In genomic region chr1:133071666-133072381, GRCm38 (mm10) we compare ENCODE assay signal across 8 mouse cellular contexts. TPM values are rescaled to one million over a fixed set of nuclear protein-coding genes. Genes with fewer than 3 reads are reported as not detected.
DNase-seq lines count a peak whose midpoint lies in the region; ATAC-seq lines count a peak whose summit lies in the region.

No protein-coding gene starts in this region.

- no peaks in the 10 kb centered on the region for H3K27me3 ChIP-seq in midbrain, embryonic 16.5 days (ENCODE audit: control insufficient read depth, insufficient read depth, low read depth, low read length)

- H3K9me3 ChIP-seq in midbrain, embryonic 16.5 days (replicated peaks; ENCODE audit: control insufficient read depth, low read length, poor library complexity, severe bottlenecking): no peaks in the 10 kb centered on the region

- H3K36me3 ChIP-seq in midbrain, embryonic 16.5 days (ENCODE audit: control insufficient read depth, insufficient read depth, low read length): peaks cover 12% of the 10 kb centered on the region

- no peak overlapping the region for H3K4me2 ChIP-seq in midbrain, embryonic 16.5 days (ENCODE audit: low read length)

- peak; percentile 71 to 76 for DNase-seq in heart, adult 18-20 months
- DNase-seq in heart, adult 8-10 months (ENCODE audit: low spot score): no peak
- DNase-seq in urinary bladder, postnatal 14 days (ENCODE audit: low spot score): peak; percentile 69
- no peak for DNase-seq in urinary bladder, adult 2 months (ENCODE audit: low spot score)
- peak; percentile 74 to 76 for DNase-seq in heart, postnatal 10 days
- no peak for DNase-seq in spleen, adult 18-20 months
- DNase-seq in ovary, adult 18-20 months (ENCODE audit: low spot score): no peak

- peaks cover 4% of the 10 kb centered on the region; the same call in 1 of the 2 replicates for H3K4me1 ChIP-seq in midbrain, embryonic 16.5 days (ENCODE audit: control insufficient read depth, insufficient read depth, low read length)

- no peak overlapping the region for H3K9ac ChIP-seq in midbrain, embryonic 16.5 days (ENCODE audit: low read depth, low read length)

- 63% methylated on average over 16 of the region's 16 CpGs for WGBS in midbrain, embryonic 16.5 days

- intact Hi-C loops in heart, postnatal 10 days (cut with DNase I): loop anchor here (5.0 kb wide), 1 partner anchor 2000 kb away; no protein-coding TSS in a partner anchor

- no peak for ATAC-seq in midbrain, embryonic 16.5 days

- peak overlapping the region; percentile 58 for H3K27ac ChIP-seq in midbrain, embryonic 16.5 days (ENCODE audit: low read length)

- H3K4me3 ChIP-seq in midbrain, embryonic 16.5 days (ENCODE audit: low read depth, low read length): no peak overlapping the region

RNA-seq across cellular contexts. Expression of gene Pik3c2b, which starts 26.4 kb away (rescaled TPM):
- 10 to 100 TPM; 13.9 to 14.3 TPM for total RNA-seq in heart, adult 18-20 months (2021)
- 10 to 100 TPM; 19.2 to 20.8 (median 19.9) TPM for total RNA-seq in heart, adult 8-10 months (2022)
- polyA plus RNA-seq in urinary bladder, adult 2 months (2012; rRNA removed): 11.6 and 13.1 TPM in 2 replicates
- total RNA-seq in heart, postnatal 10 days (2021): 10 to 100 TPM; 26.1 to 36.5 TPM
- 12.3 and 14.0 TPM in 2 replicates for polyA plus RNA-seq in midbrain, embryonic 16.5 days (2015; fragmentation: Nextera tagmentation; extraction: Ambion mirVana)

RNA-seq across cellular contexts. Expression of gene Mdm4, which starts 41.5 kb away (rescaled TPM):
- total RNA-seq in heart, adult 18-20 months (2021): 10 to 100 TPM; 19.7 to 27.7 TPM
- total RNA-seq in heart, adult 8-10 months (2022): 10 to 100 TPM; 19.5 to 30.7 (median 22.6) TPM
- polyA plus RNA-seq in urinary bladder, adult 2 months (2012; rRNA removed): 80.1 and 92.2 TPM in 2 replicates
- 10 to 100 TPM; 48.9 to 49.0 TPM for total RNA-seq in heart, postnatal 10 days (2021)
- 35.4 and 40.8 TPM in 2 replicates for polyA plus RNA-seq in midbrain, embryonic 16.5 days (2015; fragmentation: Nextera tagmentation; extraction: Ambion mirVana)

RNA-seq across cellular contexts. Expression of gene Ppp1r15b, which starts 59.1 kb away (rescaled TPM):
- total RNA-seq in heart, adult 18-20 months (2021): 10 to 100 TPM; 21.6 to 23.1 TPM
- total RNA-seq in heart, adult 8-10 months (2022): 10 to 100 TPM; 20.8 to 24.3 (median 21.7) TPM
- polyA plus RNA-seq in urinary bladder, adult 2 months (2012; rRNA removed): 30.5 and 30.9 TPM in 2 replicates
- total RNA-seq in heart, postnatal 10 days (2021): 10 to 100 TPM; 38.2 to 42.1 TPM
- polyA plus RNA-seq in midbrain, embryonic 16.5 days (2015; fragmentation: Nextera tagmentation; extraction: Ambion mirVana): 27.7 and 30.7 TPM in 2 replicates

Comparison
In these comparisons a context has a peak if more than half of its experiments do, and no peak if none do; other contexts are left out.
1. DNase-seq: peak in heart, adult 18-20 months (2 of 2), urinary bladder, postnatal 14 days (single experiment) and heart, postnatal 10 days (2 of 2); none in heart, adult 8-10 months (single experiment), urinary bladder, adult 2 months (single experiment), spleen, adult 18-20 months (0 of 2) and ovary, adult 18-20 months (single experiment).